Mouse (Mus musculus): ENCODE data around the gene Chn2.

GRCm38 (mm10) chr6:54102210-54102609 lies 62.9 kb downstream of the Chn2 start:
- no peak for TF ChIP-seq CTCF (conservative IDR thresholded peaks at IDR 0.05 in 1 of 2, IDR thresholded peaks at IDR 0.05 in 1 of 2; ENCODE audit: low read depth in 2 of 2, low read length in 2 of 2)
- TF ChIP-seq SMC3 (IDR thresholded peaks at IDR 0.05; ENCODE audit: low read depth, low read length) = no peak
- no peak for TF ChIP-seq ZNF384 (IDR thresholded peaks at IDR 0.05; ENCODE audit: low read depth, low read length)
- no peak for TF ChIP-seq JUND (conservative IDR thresholded peaks at IDR 0.05; ENCODE audit: low read depth, low read length)
- no peak for TF ChIP-seq GABPA (IDR thresholded peaks at IDR 0.05; ENCODE audit: insufficient replicate concordance, low read depth, low read length)
- no peak for TF ChIP-seq MAX (IDR thresholded peaks at IDR 0.05; ENCODE audit: low read length)
- no peak for TF ChIP-seq POLR2A (IDR thresholded peaks at IDR 0.05; ENCODE audit: low read depth, low read length)
- TF ChIP-seq TCF12 (IDR thresholded peaks at IDR 0.05; ENCODE audit: low read depth, low read length) = no peak
- no peak for TF ChIP-seq NELFE (IDR thresholded peaks at IDR 0.05; ENCODE audit: low read depth, low read length)
- TF ChIP-seq USF1 (IDR thresholded peaks at IDR 0.05; ENCODE audit: low read depth, low read length) = no peak
- TF ChIP-seq UBTF (IDR thresholded peaks at IDR 0.05; ENCODE audit: low read depth, low read length) = no peak
- TF ChIP-seq SIN3A (IDR thresholded peaks at IDR 0.05; ENCODE audit: low read length) = no peak
